Mouse (Mus musculus) liver, adult 2 months (tissue): ENCODE results near the gene F2rl3. TPM values are rescaled to one million over a fixed set of nuclear protein-coding genes. Genes with fewer than 3 reads are reported as not detected.
A peak's percentile ranks its signal among the peaks of the same experiment; 100 is the strongest.

Experiments used
- DNase-seq: peaks from one replicate; pipeline ENCODE4 v3.0.0-alpha.2; 2011; ENCODE audit warnings: low read depth, low spot score; ENCODE audit errors: extremely low read depth
- H3K27ac ChIP-seq: fragments of 200-500 bp; replicated peaks from 2 replicates; pipeline ENCODE4 v1.5.1; 2012; ENCODE audit warnings: low read depth, mild to moderate bottlenecking, control low read depth, inconsistent platforms, low read length; ENCODE audit not compliant: insufficient read depth
- H3K27me3 ChIP-seq: fragments of 200-500 bp; 2 replicates; pipeline ENCODE4 v1.6.1; 2012; ENCODE audit warnings: mild to moderate bottlenecking, moderate library complexity, low read length, inconsistent platforms; ENCODE audit not compliant: control insufficient read depth, insufficient read depth
- H3K36me3 ChIP-seq: fragments of 200-500 bp; 2 replicates; pipeline ENCODE4 v1.6.1; 2012; ENCODE audit warnings: low read length, inconsistent platforms; ENCODE audit not compliant: control insufficient read depth, insufficient read depth
- H3K4me1 ChIP-seq: fragments of 200-500 bp; 2 replicates; pipeline ENCODE4 v1.6.1; 2011; ENCODE audit warnings: low read length; ENCODE audit not compliant: control insufficient read depth, insufficient read depth
- H3K4me3 ChIP-seq: fragments of 200-500 bp; 2 replicates; pipeline ENCODE4 v1.5.1; 2011; ENCODE audit warnings: low read depth, mild to moderate bottlenecking, control low read depth, low read length, moderate library complexity; ENCODE audit not compliant: insufficient read depth
- H3K79me2 ChIP-seq: fragments of 200-500 bp; 2 replicates; pipeline ENCODE4 v1.6.1; 2012; ENCODE audit warnings: inconsistent platforms, mild to moderate bottlenecking, low read length, moderate library complexity; ENCODE audit not compliant: control insufficient read depth, insufficient read depth
- H3K9ac ChIP-seq: fragments of 200-500 bp; 2 replicates; pipeline ENCODE4 v1.6.1; 2012; ENCODE audit warnings: low read depth, mild to moderate bottlenecking, control low read depth, inconsistent platforms, low read length
- CTCF ChIP-seq: fragments of 200-500 bp; IDR thresholded peaks from 2 replicates; pipeline ENCODE4 v1.5.1; 2011; ENCODE audit warnings: low read depth, low read length, control low read depth
- POLR2A ChIP-seq: fragments of 200-500 bp; IDR thresholded peaks from 2 replicates; pipeline ENCODE4 v1.6.1; 2011; ENCODE audit warnings: low read length, control low read depth; ENCODE audit not compliant: insufficient read depth; ENCODE audit errors: extremely low read depth
- WGBS: fragments of 180-500 bp; shearing (Covaris S2); methylation state at CpG from one replicate; pipeline ENCODE4 v1.1.7; 2018; 5-methylcytosine and 5-hydroxymethylcytosine counted together
- polyA plus RNA-seq: library from polyadenylated mRNA; depleted of rRNA; stranded (reverse); fragments of >200 nt; gene quantifications from 2 replicates; pipeline ENCODE4 v1.2.3, GENCODE M21; 2012
- total RNA-seq: library from RNA; depleted of rRNA; stranded (reverse); fragments of >200 nt; gene quantifications from 2 replicates; pipeline ENCODE4 v1.2.3, GENCODE M21; 2014

F2rl3 gene
- total and polyA plus RNA-seq, 2 experiments = 0.15 TPM; not detected in 1

DNA sequence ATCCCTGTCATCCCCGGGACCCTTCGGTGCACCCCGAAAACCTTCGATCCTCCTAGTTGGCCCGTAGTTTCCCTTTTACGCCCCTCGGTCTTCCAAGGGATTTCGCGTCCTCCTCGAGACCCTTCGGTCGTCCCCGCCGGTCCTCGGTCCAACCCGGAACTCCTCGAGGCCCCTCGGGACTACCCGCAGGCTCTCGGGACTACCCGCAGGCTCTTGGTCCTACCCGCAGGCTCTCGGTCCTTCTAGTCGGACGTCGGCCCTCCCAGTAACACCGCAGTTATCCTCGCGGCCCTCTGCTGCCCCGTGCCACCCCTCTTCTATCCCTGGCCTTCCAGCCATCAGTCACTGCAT lies 38.1 kb upstream of the F2rl3 start:
- TF ChIP-seq CTCF (no peak), POLR2A (no peak)

DNA sequence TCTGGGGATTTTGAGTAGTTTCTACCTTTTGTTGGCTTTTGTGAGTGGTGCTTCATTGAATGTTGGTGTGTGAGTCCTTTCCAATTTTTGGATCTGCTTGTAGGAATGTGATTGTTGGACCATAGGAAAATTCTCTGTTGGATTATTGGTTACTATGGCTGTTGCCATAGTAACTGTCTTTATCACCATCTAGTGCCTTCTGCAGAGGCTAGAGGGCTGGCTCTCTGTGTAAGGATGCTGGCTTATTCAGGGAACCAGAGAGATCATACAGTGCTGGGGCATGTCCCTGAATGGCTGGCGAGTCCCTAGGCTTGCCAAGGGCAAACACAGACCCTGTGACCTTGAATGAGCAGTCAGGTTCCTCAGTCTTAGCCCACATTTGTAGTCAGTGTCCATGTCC lies 33.0 kb upstream of the F2rl3 start:
- Histone ChIP-seq H3K36me3 (peaks cover 44% of the 10 kb centered on the region), H3K79me2 (peaks cover 2% of the 10 kb centered on the region; the same call in 1 of the 2 replicates), H3K27me3 (no peaks in the 10 kb centered on the region), H3K9ac (no peak overlapping the region), H3K27ac (no peak overlapping the region), H3K4me1 (peaks cover 5% of the 10 kb centered on the region; the same call in 1 of the 2 replicates), H3K4me3 (no peak overlapping the region)
- TF ChIP-seq CTCF = no peak
- no peak for TF ChIP-seq POLR2A
- WGBS = 80% methylated on average over 1 of the region's 1 CpGs
- DNase-seq = no peak

More for the DNA sequence above, 38.1 kb upstream of the F2rl3 start:
- peak overlapping the region; percentile 94 for H3K9ac ChIP-seq
- WGBS = under 1% methylated on average over 30 of the region's 30 CpGs
- H3K79me2 ChIP-seq = peaks cover 4% of the 10 kb centered on the region; the same call in 1 of the 2 replicates
- peaks cover 5% of the 10 kb centered on the region; the same call in 1 of the 2 replicates for H3K4me1 ChIP-seq
- peaks cover 8% of the 10 kb centered on the region for H3K36me3 ChIP-seq
- no peak for DNase-seq
- no peak overlapping the region for H3K27ac ChIP-seq
- peak overlapping the region; percentile 93 for H3K4me3 ChIP-seq
- no peaks in the 10 kb centered on the region for H3K27me3 ChIP-seq

DNA sequence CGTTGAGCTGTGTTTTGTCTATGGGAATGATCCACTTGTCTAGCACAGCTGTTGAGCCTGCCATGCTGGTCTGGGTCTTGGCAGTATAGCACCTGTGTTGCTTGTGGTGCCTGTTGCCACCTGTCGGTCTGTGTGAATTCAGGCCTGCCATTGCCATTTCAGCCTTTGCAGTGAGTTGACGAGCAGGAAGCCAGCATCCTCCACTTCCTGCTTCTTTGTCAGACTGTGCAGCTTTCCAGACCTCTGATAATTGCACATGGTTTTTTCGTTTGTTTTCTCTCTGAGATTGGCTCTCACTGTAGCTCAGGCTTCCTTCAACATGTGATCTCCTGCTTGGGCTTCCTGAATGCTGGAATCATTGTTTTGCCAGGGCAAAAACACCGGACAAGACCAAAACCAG lies 26.7 kb upstream of the F2rl3 start:
- H3K79me2 ChIP-seq = no peaks in the 10 kb centered on the region
- H3K36me3 ChIP-seq = peaks cover 47% of the 10 kb centered on the region
- WGBS = 67% methylated on average over 5 of the region's 5 CpGs
- H3K27ac ChIP-seq = no peak overlapping the region
- no peaks in the 10 kb centered on the region for H3K27me3 ChIP-seq
- no peak for DNase-seq
- TF ChIP-seq CTCF = 0 out of 2 replicates have a peak, but pooled peaks have one; percentile 12
- no peak for TF ChIP-seq POLR2A
- no peak overlapping the region for H3K4me3 ChIP-seq
- no peak overlapping the region for H3K9ac ChIP-seq
- H3K4me1 ChIP-seq = no peaks in the 10 kb centered on the region

DNA sequence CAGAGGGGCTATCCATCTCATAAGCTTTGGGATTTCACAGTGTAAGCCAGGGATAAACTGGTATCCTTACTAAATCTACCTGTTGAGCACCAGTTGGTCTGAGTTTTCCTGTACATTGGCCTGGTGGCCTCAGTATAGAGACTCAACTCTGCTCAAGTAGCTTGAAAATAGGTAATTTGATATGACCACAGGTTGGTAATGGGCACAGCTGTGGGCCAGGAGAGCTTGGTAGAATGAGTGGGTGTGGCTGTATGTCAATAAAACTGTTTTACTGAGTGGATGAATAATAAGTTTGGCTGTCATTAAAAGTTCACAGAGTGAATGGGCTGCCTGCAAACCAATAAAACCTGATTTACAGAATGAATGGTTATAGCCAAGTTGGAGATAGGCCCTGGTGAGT lies 24.8 kb upstream of the F2rl3 start:
- H3K4me1 ChIP-seq = no peaks in the 10 kb centered on the region
- TF ChIP-seq POLR2A (no peak), CTCF (no peak)
- no peaks in the 10 kb centered on the region for H3K27me3 ChIP-seq
- no peak overlapping the region for H3K9ac ChIP-seq
- H3K79me2 ChIP-seq = no peaks in the 10 kb centered on the region
- peaks cover 30% of the 10 kb centered on the region for H3K36me3 ChIP-seq
- H3K27ac ChIP-seq = no peak overlapping the region
- no peak overlapping the region for H3K4me3 ChIP-seq
- DNase-seq = no peak

DNA sequence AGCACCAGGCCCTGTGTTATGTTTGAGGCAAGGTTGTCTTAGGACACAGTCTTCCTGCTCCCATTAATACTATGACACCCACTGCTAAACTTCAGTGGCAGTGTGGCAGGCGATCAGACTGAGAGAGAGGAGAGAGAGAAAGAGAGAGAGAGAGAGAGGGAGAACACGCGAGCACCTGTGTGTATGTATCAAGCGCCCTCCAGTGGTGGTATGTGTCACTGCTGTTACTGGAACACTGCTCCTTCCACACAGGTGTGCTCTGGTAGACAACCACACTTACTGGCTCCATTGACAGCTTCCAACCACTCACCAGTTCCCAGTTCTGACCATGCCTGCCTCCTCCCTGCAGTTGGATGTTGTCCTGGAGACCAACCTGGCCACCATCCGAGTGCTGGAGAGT lies 15.6 kb upstream of the F2rl3 start:
- Histone ChIP-seq H3K36me3 (peaks cover 41% of the 10 kb centered on the region), H3K4me1 (no peaks in the 10 kb centered on the region), H3K79me2 (no peaks in the 10 kb centered on the region), H3K9ac (no peak overlapping the region), H3K27me3 (no peaks in the 10 kb centered on the region), H3K4me3 (no peak overlapping the region), H3K27ac (no peak overlapping the region)
- peak; percentile 33 for DNase-seq
- TF ChIP-seq CTCF (peak; percentile 72), POLR2A (no peak)
- 55% methylated on average over 5 of the region's 5 CpGs for WGBS

DNA sequence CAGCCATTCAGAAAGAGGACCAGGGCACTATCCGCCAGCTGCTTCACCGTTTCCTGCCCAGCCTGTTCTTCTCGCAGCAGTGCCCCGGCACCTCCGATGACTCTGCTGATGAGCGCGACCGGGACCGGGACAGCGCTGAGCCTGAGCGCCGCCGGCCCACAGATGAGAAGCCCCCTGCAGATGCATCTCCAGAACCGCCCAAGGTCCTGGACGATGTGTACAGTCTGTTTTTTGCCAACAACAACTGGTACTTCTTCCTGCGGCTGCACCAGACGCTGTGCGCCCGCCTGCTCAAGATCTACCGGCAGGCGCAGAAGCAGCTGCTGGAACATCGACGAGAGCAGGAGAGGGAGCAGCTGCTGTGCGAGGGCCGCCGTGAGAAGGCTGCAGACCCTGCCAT lies 11.8 kb upstream of the F2rl3 start:
- Histone ChIP-seq H3K36me3 (peaks cover 44% of the 10 kb centered on the region), H3K27ac (no peak overlapping the region), H3K79me2 (no peaks in the 10 kb centered on the region), H3K9ac (no peak overlapping the region), H3K27me3 (no peaks in the 10 kb centered on the region), H3K4me1 (no peaks in the 10 kb centered on the region), H3K4me3 (no peak overlapping the region)
- WGBS = 96% methylated on average over 26 of the region's 26 CpGs
- no peak for DNase-seq
- TF ChIP-seq POLR2A = no peak
- TF ChIP-seq CTCF = no peak
